Mouse (Mus musculus): Measurements from ENCODE around the gene P2rx6.

- TF ChIP-seq CTCF (IDR thresholded peaks at IDR 0.05; ENCODE audit: extremely low read depth, insufficient read depth, low read length) (no peak), POLR2A (IDR thresholded peaks at IDR 0.05; ENCODE audit: extremely low read depth, insufficient read depth, low read length) (no peak)
Measured at GRCm38 (mm10) chr16:17552837-17553236, 8.8 kb upstream of the P2rx6 start.

Measured in cortical plate, adult 2 months (tissue).